Mouse (Mus musculus) cortical plate, adult 2 months (tissue): ENCODE measurements around the gene Fat4.

Experiments
- CTCF ChIP-seq: fragments of 200-500 bp; IDR thresholded peaks from 2 replicates; pipeline ENCODE4 v1.5.1; 2011; ENCODE audit warnings: mild to moderate bottlenecking, control low read depth, low read length; ENCODE audit not compliant: insufficient read depth; ENCODE audit errors: extremely low read depth
- POLR2A ChIP-seq: fragments of 200-500 bp; IDR thresholded peaks from 2 replicates; pipeline ENCODE4 v1.6.1; 2011; ENCODE audit warnings: mild to moderate bottlenecking, low read length, control low read depth; ENCODE audit not compliant: insufficient read depth; ENCODE audit errors: extremely low read depth

GRCm38 (mm10) chr3:38989181-38989580 is 102.4 kb downstream of the Fat4 start:
- no peak for TF ChIP-seq POLR2A
- no peak for TF ChIP-seq CTCF
